ENCODE assay signal across 15 mouse cellular contexts in genomic region chr2:160503597-160504393, GRCm38 (mm10).
A peak's percentile ranks its signal among the peaks of the same experiment; 100 is the strongest.
DNase-seq lines count a peak whose midpoint lies in the region; ATAC-seq lines count a peak whose summit lies in the region.
"Had no signal": no experiment of that assay in that cellular context is flagged by ENCODE, and none has a peak within 500 bp of the region (broad histone marks: within the 10 kb centered on the region; RNA-seq: fewer than 3 reads in every experiment).

No protein-coding gene starts in this region.

- peaks cover 16% of the 10 kb centered on the region; the same call in 1 of the 2 replicates for H3K4me1 ChIP-seq in forebrain, embryonic 14.5 days (ENCODE audit: control insufficient read depth, insufficient read depth, low read length)
- peaks cover 5% of the 10 kb centered on the region for H3K4me1 ChIP-seq in hindbrain, embryonic 16.5 days (ENCODE audit: control insufficient read depth, insufficient read depth, low read depth, low read length)
- H3K4me1 ChIP-seq in kidney, embryonic 15.5 days: peaks cover 24% of the 10 kb centered on the region
- H3K4me1 ChIP-seq: liver, embryonic 15.5 days had no signal

- no peaks in the 10 kb centered on the region for H3K36me3 ChIP-seq in forebrain, embryonic 14.5 days (ENCODE audit: control insufficient read depth, insufficient read depth, low read length)
- H3K36me3 ChIP-seq in hindbrain, embryonic 16.5 days (ENCODE audit: control insufficient read depth, insufficient read depth, low read length): no peaks in the 10 kb centered on the region
- no peaks in the 10 kb centered on the region for H3K36me3 ChIP-seq in kidney, embryonic 15.5 days
- H3K36me3 ChIP-seq: liver, embryonic 15.5 days had no signal

- WGBS in forebrain, embryonic 14.5 days: 14% methylated on average over 16 of the region's 16 CpGs
- 27% methylated on average over 16 of the region's 16 CpGs for WGBS in hindbrain, embryonic 16.5 days
- 54% methylated on average over 16 of the region's 16 CpGs for WGBS in kidney, embryonic 15.5 days

- H3K4me3 ChIP-seq in forebrain, embryonic 14.5 days (ENCODE audit: low read depth, low read length): no peak overlapping the region
- no peak overlapping the region for H3K4me3 ChIP-seq in hindbrain, embryonic 16.5 days (ENCODE audit: low read length)
- no peak overlapping the region for H3K4me3 ChIP-seq in kidney, embryonic 15.5 days (replicated peaks)
- H3K4me3 ChIP-seq: liver, embryonic 15.5 days had no signal

- no peaks in the 10 kb centered on the region for H3K27me3 ChIP-seq in forebrain, embryonic 14.5 days (replicated peaks; ENCODE audit: control insufficient read depth, insufficient read depth, low read length)
- H3K27me3 ChIP-seq in hindbrain, embryonic 16.5 days (replicated peaks; ENCODE audit: control insufficient read depth, insufficient read depth, low read length): peaks cover 4% of the 10 kb centered on the region; the same call in 1 of the 2 replicates
- H3K27me3 ChIP-seq in kidney, embryonic 15.5 days: peaks cover 3% of the 10 kb centered on the region; the same call in 1 of the 2 replicates
- H3K27me3 ChIP-seq: liver, embryonic 15.5 days had no signal

- no peaks in the 10 kb centered on the region for H3K9me3 ChIP-seq in forebrain, embryonic 14.5 days (replicated peaks; ENCODE audit: control insufficient read depth, low read length)
- H3K9me3 ChIP-seq in hindbrain, embryonic 16.5 days (ENCODE audit: control insufficient read depth, low read length): no peaks in the 10 kb centered on the region
- no peaks in the 10 kb centered on the region for H3K9me3 ChIP-seq in kidney, embryonic 15.5 days (replicated peaks)
- H3K9me3 ChIP-seq: liver, embryonic 15.5 days had no signal

- no peak overlapping the region for H3K4me2 ChIP-seq in forebrain, embryonic 14.5 days (ENCODE audit: low read length)
- no peak overlapping the region for H3K4me2 ChIP-seq in hindbrain, embryonic 16.5 days (ENCODE audit: low read length)
- H3K4me2 ChIP-seq in kidney, embryonic 15.5 days: no peak overlapping the region
- H3K4me2 ChIP-seq: liver, embryonic 15.5 days had no signal

- peak; percentile 29; the same call in 1 of the 2 replicates for ATAC-seq in forebrain, embryonic 14.5 days
- ATAC-seq in hindbrain, embryonic 16.5 days: peak; percentile 54; the same call in 1 of the 2 replicates
- no peak for ATAC-seq in kidney, embryonic 15.5 days (replicated peaks; ENCODE audit: low FRiP score)

- no peak overlapping the region for H3K9ac ChIP-seq in forebrain, embryonic 14.5 days (ENCODE audit: low read length)
- H3K9ac ChIP-seq in hindbrain, embryonic 16.5 days (ENCODE audit: low read depth, low read length): no peak overlapping the region
- no peak overlapping the region for H3K9ac ChIP-seq in kidney, embryonic 15.5 days
- H3K9ac ChIP-seq: liver, embryonic 15.5 days had no signal

- peak; percentile 77 for DNase-seq in heart, adult 11 months
- DNase-seq in heart, adult 9 months (ENCODE audit: low spot score in 2 of 2): no peak
- peak; percentile 56 for DNase-seq in forebrain, embryonic 14.5 days (ENCODE audit: low spot score)
- peak; percentile 75 for DNase-seq in retina, embryonic 14.5 days (ENCODE audit: low spot score)
- no peak for DNase-seq in layer of hippocampus, postnatal 25 days (ENCODE audit: extremely low spot score in 1 of 2, low spot score in 1 of 2)
- no peak for DNase-seq in right cerebral cortex, postnatal 10 days (ENCODE audit: low spot score in 2 of 2)
- DNase-seq: adrenal gland, adult 8-10 months; B cell, adult 2 months; cerebellum, adult 8-10 months; kidney, adult 9 months; thymus, adult 18-20 months had no signal

- H3K27ac ChIP-seq in forebrain, embryonic 14.5 days (ENCODE audit: low read depth, low read length): no peak overlapping the region
- H3K27ac ChIP-seq in hindbrain, embryonic 16.5 days (ENCODE audit: low read depth, low read length): no peak overlapping the region
- H3K27ac ChIP-seq in kidney, embryonic 15.5 days: no peak overlapping the region
- H3K27ac ChIP-seq: liver, embryonic 15.5 days; macrophage had no signal

Comparison
In these comparisons a context has a peak if more than half of its experiments do, and no peak if none do; other contexts are left out.
1. DNase-seq: peak in heart, adult 11 months (single experiment), forebrain, embryonic 14.5 days (single experiment) and retina, embryonic 14.5 days (single experiment); none in heart, adult 9 months (0 of 2), layer of hippocampus, postnatal 25 days (0 of 2) and right cerebral cortex, postnatal 10 days (0 of 2).